Mouse (Mus musculus) neutrophil, adult 5-6 weeks (primary cell): ENCODE data around the gene Macf1. TPM values are rescaled to one million over a fixed set of nuclear protein-coding genes. Genes with fewer than 3 reads are reported as not detected.
"Not testable (repeated sequence)": the region's sequence is repeated elsewhere in the genome, so short reads cannot be mapped to it uniquely, and the experiment has no call there.

Source experiments
- ATAC-seq: fragments of 151-379, 151-347 bp; 2 replicates; pipeline ENCODE4 v1.8.0; 2017; ENCODE audit warnings: mild to moderate bottlenecking, moderate TSS enrichment; ENCODE audit not compliant: insufficient number of reproducible peaks, poor library complexity, low FRiP score, severe bottlenecking; ENCODE audit errors: extremely low read depth
- total RNA-seq: library from RNA; stranded (forward); fragments of 200-1000 nt; gene quantifications from 2 replicates; pipeline ENCODE4 v1.2.3, GENCODE M21; 2017

Gene Macf1
- total RNA-seq, 1 experiment from 2014 or later, result 821 TPM

DNA sequence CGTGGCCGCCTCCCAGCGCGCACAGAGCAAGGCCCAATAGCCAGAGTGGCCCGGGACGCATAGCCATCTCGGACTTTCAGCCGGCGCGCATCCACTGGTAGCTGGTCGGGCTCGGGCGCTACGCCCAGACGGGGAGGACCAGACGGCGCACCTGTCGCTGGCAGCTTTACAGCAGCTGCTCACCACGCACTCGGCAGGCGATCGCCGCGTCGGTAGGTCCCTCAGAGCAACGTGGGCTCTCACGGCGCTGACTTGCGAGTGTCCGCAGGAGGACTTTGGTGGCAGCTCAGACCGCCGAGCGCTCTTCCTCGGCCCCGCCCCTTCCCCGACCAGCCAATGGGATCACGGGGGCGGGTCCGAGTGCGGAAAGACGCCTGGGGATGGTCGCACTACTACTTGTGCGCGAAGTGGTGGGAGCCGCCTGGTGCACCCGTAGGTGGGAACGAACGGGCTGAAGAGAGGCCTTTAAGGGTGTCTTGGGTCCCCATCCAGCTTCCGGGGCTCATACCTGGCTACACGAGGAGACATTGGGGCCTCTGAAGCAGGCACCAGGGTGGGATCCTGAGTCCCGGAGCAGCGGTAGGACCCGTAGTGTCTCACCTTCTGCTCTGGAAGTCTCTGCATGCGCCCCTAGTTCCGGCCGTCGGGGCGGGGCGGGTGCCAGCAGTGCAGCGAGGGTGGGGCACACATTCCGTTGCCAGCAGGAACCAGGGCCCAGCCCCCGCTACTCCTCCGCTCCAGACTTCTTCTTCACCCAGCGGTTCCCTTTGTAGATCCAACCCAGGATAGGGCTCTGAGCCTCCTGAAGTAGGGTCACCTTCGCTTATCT, 341.3 kb downstream of the Macf1 start, which contains the start of gene Bmp8a:
Bmp8a (minus strand) TSS at position 611 of the 829 bp plus-strand sequence.
- ATAC-seq, result peak; percentile 34; the same call in 1 of the 2 replicates

DNA sequence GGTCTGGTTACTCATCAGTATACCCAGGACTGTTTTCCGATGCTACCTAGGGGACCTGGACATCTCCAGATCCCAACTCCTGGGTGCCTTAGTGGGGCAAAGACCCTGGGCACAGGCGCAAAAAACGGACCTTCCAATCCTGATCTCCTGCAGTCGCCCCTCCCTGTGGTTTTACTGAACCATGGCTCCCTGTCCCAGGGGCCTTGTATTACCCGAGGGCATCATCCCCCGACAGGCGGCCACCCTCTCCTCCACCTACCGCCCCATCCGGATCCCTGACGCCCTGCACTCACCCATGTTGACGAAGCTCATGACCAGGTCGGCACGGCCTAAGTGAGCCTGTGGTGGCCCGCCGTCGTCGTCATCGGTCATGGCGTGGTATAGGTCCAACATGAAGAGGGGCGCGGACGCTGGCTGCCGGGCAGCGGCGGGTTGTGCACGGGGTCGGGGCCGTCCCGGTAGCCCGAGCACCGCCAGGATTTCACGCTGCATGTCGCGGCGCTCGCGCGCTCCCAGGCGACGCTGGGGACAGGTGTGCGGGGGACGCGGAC, 342.0 kb downstream of the Macf1 start:
- no peak for ATAC-seq

DNA sequence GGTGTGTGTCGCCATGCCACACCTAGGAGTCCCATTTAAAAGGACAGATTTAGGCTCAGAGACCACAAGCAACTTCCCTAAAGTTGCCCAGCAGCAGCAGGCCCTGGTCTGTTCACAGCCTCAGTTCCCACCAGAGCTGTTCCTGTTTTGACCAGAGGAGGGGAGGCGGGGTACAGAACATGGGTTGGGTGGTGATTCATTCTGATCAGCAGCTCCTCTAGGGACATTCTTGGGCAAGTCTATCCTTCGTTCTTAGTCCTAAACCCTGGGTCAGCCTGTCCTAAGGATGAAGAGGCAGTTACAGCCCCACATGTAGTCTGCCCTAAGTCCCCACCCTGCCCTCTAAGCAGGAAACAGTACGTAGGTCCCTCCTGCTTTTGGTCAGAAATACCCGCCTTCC, 343.9 kb downstream of the Macf1 start:
- ATAC-seq, result no peak

DNA sequence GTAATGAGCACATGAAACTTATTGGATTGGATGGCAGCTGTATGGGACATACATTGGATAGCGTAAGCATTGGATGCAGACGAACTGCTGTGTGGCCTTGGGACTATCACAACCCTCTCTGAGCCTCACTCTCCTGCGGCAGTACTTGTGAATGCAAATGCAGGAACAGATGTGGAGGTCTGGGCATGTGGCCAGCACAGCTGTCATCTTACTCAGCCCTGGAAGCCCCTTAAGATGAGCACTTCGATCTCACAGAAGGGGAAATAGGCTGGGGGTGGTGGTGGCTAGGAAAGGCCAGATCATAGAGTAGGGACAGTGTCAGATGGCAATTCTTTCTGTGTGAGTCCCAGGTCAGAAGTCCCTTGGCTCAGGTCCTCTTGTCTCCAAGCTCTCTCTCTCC, 346.5 kb downstream of the Macf1 start:
- ATAC-seq, result no peak

DNA sequence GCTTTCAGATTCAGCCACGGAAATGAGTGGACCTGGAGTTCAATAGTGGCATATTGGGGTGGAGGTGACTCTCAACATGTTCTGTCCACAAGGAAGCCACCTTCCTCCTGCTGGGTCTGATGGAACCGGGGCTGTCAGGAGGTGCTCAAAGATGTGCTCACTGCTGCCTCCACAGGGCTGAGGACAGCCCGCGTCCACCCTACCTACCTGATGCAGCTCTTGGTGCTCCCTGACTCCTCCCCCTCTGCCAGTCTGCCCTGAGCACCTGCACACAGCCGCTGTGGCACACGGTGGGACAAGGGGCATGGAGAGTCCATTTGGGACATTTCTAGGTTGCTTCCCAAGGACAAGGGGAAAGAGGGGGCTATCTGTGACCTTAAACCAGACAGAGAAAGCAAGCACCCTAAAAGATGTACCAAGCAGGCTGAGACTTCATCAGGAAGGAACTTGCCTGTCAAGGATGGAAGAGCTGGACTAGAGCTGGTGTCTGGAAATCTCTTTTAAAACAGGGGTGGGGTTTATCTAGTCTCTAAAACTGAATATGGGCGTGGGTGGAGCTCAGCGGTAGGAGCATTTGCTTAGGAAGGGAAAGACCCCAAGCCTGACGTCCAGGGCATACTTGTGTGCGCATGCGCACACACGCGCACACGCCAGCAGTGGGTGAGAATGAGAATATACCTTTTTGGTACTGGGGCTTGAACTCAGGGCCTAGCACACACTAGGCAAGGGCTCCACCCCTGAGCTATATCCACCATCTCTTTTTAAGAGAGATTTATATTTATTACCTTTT, 348.2 kb downstream of the Macf1 start:
- no peak for ATAC-seq

DNA sequence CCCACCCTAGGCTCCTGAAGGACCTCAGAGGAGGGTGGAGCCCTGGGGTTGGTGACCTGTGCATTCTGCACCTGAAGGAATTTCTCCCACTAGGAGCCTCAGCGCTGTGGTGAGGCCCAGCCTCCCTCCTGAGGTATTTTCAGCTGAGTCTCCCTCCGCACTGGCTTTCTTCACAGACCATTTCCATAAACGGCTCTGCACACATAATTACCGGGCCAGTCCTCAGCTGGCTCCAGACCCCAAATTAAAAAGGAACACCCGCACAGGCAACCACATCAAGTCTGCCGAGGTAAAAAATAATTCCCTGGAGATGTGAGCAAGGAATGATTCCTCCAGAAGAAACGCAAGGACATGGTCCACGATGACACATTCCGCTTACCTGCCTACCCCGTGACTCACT, 348.9 kb downstream of the Macf1 start:
- ATAC-seq, result not testable (repeated sequence)

DNA sequence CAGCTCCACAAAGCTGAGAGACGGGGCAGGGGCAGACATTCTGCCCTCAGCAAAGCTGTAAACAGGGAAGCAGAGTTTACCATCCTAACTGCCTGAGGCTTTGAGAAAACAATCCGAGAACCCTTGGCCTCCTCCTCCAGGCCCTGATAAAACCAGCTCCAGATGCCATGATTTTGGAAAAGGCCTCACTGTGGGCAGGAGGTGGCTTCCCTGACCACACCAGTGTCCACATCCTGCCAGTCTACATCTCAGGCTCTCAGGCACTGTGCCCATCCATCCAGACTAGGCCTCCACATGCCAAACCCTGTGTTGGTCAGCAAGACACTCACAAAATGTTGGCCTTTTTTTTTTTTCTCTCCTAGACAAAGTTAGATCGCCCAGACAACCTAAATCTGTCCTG, 350.0 kb downstream of the Macf1 start:
- no peak for ATAC-seq

DNA sequence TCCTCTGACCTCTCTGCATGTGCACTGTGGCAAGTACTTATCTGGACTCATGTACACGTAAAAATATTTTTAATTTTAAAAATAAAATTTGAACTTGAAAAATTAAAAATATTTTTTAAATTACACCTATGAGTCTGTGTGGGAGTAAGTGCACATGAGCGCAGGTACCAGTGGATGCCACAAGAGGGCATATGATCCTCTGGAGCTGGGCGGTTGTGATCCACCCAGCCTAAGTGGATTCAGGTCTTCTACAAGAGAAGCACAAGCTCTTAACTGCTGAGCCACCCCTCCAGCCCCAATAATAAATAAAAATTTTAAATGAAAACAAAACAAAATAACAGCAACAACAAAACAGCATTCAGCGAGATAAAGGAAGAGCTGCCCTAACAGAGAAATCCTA, 351.0 kb downstream of the Macf1 start:
- no peak for ATAC-seq

DNA sequence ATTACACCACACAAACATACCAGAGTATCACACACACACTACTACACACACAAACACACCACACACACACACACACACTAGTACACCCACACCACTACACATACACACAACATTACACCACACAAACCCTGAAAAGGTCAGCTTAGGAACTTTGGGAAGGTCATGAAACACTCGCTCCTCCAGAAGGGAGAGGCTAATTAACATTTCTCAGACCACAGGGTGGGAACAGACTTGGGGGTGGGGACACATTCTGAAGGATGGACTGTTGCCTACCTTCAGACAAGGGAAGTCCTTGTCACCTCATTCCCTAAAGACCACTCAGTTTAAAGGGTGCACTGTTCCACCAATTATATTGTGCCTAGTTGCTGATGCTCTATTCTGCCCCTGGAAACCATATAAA, 352.2 kb downstream of the Macf1 start:
- ATAC-seq, result not testable (repeated sequence)

DNA sequence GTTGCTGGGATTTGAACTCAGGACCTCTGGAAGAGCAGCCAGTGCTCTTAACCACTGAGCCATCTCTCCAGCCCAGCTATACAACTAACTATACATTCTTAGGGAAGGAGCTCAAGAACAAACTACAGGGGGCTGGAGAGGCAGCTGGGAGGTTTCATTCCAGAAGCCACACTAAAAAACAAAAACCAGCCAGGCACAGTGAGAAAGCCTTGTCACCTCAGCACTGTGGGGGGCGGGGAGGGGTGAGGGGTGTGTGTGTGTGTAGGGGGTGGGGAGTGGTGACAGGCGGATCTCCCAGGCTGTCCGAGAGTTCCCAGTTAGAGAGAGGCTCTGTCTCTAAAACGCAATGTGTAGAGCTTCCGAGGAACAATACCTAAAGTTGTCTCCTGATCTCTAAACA, 352.8 kb downstream of the Macf1 start:
- ATAC-seq, result no peak

DNA sequence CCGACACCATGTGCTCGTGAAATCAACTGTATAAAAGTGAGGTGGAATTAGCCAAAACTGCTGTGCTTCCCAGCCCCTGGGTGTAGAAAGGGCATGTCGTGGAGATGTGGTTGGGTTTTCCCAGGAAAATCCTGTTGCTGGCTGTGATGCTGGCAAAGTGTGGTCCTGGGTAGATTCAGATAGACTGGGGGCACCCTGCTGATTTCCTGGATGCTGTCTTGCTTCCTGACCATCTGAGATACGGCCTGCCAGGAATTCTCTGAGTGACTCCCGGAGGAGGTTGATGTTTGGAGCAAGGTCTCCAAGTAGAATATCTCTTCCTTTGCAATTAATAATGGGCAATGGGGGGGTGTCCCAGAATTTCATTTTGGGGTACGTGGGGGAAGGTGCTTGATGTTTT, 355.2 kb downstream of the Macf1 start:
- ATAC-seq, result no peak

DNA sequence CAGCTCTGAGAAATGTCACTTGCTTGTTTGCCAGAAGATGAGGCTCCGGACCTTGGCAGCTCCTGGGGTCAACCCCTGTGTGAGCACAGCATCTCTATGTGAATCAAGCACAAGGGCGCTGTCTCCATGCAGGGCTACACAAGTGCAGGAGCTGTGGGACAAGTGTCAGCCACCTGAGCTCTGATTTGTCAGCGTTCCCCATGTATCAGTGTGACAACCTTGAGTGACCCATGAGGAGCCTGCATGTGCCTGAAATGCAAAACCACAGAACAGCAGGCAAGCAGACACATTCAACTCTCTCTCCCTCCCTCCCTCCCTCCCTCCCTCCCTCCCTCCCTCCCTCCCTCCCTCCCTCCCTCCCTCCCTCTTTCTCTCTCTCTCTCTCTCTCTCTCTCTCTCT, 356.5 kb downstream of the Macf1 start:
- no peak for ATAC-seq

DNA sequence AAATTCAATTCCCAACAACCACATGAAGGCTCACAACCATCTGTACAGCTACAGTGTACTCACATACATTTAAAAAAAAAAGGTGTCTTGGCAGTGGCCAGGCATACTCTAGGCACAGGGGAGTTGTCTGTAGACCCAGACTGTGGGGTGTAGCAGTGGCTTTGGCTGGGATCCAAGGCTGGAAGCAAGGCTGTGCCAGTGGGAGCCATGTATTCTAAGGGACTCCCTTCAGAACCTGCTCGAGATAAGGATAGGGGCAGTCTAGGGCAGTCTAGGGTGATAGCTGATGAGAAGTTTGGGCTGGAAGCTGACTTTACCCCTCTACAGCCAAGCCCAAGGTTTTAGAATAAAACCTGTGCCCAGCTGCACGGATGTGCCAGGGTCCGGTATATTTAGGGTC, 358.1 kb downstream of the Macf1 start:
- no peak for ATAC-seq

DNA sequence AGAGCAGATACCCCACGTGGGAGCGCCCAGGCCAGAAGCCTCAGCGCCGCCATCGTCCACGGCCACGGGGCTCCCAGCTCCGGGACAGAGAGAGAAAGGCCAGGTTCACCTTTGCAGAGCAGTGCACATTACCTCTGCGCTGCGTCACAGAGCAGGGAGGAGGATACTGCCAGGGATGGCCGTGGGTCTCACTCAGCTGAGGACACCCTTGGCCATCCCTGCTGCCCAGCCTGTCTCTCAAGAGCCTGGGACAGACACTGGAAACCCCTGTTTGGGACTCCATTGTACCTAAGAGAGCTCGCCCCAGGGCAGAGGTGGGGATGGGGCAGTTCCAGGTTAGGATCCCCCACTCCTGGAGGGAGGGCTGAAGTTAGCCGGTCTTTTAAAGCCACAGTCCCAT, 360.6 kb downstream of the Macf1 start, which contains the start of gene Oxct2a:
Oxct2a (minus strand) TSS at position 101 of the 400 bp plus-strand sequence.
- no peak for ATAC-seq

DNA sequence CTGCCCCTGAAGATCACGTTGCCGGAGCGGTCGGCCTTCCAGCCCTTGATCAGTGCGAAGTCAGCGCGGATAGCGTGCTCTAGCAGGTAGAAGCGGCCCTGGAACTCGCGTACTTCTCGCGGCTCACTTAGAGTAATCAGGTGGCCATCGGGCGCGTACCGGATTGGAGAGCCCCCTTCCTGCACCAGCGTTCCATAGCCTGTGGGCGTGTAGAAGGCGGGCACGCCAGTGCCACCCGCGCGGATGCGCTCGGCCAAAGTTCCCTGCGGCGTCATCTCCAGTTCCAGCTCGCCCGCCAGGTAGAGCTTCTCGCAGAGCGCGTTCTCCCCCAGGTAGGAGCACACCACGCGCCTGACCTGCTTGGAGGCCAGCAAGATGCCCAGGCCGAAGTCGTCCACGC, 361.2 kb downstream of the Macf1 start:
- not testable (repeated sequence) for ATAC-seq

DNA sequence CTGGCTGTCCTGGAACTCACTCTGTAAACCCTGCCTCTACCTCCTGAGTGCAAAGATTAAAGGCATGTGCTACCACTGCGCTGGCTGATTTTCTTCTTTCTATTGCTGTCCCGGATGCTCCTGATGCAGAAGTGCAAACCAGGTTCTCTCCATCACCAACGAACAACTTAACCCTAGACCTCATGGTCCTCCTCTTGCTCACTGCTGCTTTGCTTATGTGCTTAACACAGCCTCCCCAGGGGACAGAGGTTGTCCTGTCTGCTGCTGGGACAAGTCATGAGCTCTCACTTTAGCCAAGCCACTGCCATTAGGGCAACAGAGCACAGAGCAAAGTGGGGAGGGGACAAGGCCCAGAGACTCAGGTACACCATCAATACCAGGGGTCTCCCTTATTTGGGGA, 369.7 kb downstream of the Macf1 start:
- no peak for ATAC-seq

DNA sequence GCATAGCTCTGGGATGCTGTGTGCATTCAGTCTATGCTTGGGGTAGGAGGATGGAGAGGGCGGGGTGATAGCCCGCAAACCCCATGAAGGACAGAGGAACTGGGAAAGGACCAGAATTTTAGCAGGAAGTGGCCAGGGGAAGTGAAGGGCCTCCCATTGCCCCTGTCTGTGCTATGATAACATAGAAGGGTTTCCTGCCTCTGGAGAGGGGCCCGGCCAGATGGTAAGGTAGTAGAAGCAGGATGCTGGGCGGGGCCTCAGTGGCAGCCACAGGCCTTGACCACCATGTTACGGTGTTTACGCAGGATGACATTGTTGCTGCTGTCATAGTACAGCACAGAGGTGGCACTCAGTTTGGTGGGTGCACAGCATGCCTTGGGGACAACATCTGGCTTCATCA, 371.1 kb downstream of the Macf1 start:
- no peak for ATAC-seq

DNA sequence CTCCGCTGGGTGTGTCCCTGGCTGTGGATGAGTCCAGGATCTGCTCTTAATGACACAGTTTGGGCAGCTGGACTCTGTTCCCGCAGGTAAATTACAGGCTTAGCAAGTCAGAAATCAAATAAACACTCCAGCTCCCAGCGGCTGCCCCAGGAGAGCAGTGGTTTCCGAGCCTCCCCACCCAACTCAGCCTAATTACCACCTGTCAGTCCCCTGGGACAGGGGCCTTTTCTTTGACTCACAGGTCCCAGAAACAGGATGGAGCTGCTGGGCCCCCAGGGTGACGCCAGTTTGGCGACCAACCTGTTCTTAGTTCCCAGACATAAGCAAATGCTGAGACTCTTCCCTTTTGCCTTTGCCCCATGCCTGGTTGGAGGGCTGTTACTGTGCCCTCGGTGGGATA, 372.3 kb downstream of the Macf1 start:
- ATAC-seq, result no peak

DNA sequence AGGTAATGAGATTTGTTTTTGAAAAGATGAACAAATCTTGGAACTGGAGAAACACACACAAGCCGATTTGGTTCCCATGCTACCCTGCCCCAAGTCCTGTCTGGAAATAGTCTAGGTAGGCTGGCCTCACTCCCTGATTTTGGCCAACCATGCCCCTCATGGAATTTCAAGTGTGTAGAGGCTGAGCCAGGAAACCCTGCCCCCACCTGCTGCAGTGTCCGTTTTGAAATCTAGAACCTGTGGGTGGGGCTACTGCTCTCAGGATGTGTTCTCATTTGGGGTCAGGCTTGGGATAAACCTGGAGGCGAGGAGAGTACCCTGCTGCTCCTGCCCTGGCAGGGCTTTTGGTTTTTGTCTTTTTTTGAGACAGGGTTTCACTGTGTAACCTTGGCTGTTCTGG, 375.9 kb downstream of the Macf1 start:
- ATAC-seq, result no peak

DNA sequence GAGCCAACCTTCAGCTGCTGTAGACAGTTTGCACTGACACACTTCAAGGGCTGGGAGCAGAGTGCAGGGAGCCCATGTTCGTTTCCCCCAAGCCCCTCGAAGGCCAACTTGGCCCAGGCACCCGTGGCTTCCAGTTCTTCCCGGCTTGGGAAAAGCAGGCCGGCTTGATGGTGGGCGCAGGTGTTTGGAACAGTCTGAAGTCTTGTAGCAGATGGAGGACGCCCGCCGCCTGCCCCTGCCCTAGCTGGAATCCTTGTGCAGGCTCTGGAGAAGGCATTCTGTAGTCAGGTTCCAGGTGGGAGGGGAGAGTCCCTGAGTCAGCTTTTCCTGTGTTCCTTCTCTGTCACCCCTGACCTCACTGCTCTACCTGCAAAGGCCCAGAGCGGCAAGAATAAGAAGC, 377.2 kb downstream of the Macf1 start:
- no peak for ATAC-seq
